Mouse (Mus musculus) heart, postnatal 25 days (tissue): ENCODE results near the gene Tmem116. TPM values are rescaled to one million over a fixed set of nuclear protein-coding genes. Genes with fewer than 3 reads are reported as not detected.
"Not testable (repeated sequence)": the region's sequence is repeated elsewhere in the genome, so short reads cannot be mapped to it uniquely, and the experiment has no call there.

ENCODE experiments used
- DNase-seq: peaks from one replicate; pipeline ENCODE4 v3.0.0; 2022; ENCODE audit warnings: low spot score
- intact Hi-C: fragments of 180-260 bp; cut with DNase I; formaldehyde crosslinking; loops from one replicate; pipeline ENCODE4 v1.15.1; 2025
- total RNA-seq, 2 experiments: library from RNA; stranded (reverse); gene quantifications; 2 replicates each; pipeline ENCODE4 v1.2.3; 2021

The Tmem116 gene
- total RNA-seq, 2 experiments from 2014 or later: 8.2 to 10.1 TPM

GRCm38 (mm10) chr5:121461339-121462170 is 9.9 kb downstream of the Tmem116 start:
- DNase-seq: no peak

GRCm38 (mm10) chr5:121462171-121462502 is 10.4 kb downstream of the Tmem116 start:
- DNase-seq: no peak
- intact Hi-C loops: no loop called here

More at GRCm38 (mm10) chr5:121461339-121462170, 9.9 kb downstream of the Tmem116 start:
- intact Hi-C loops: no loop called here

GRCm38 (mm10) chr5:121462967-121463366 is 11.3 kb downstream of the Tmem116 start:
- intact Hi-C loops: no loop called here
- DNase-seq: no peak

- no peak for DNase-seq
- intact Hi-C loops: no loop called here
Measured at GRCm38 (mm10) chr5:121463601-121464250, 12.0 kb downstream of the Tmem116 start.

- intact Hi-C loops: no loop called here
- DNase-seq: no peak
Measured at GRCm38 (mm10) chr5:121469566-121469965, 17.9 kb downstream of the Tmem116 start.

- intact Hi-C loops: no loop called here
- DNase-seq: no peak
Measured at GRCm38 (mm10) chr5:121472411-121472810, 20.7 kb downstream of the Tmem116 start.

GRCm38 (mm10) chr5:121474610-121475009 is 22.9 kb downstream of the Tmem116 start:
- no peak for DNase-seq
- intact Hi-C loops: loop anchor here (5.0 kb wide), 1 partner anchor 32 kb away; no protein-coding TSS in a partner anchor

GRCm38 (mm10) chr5:121476040-121476439 is 24.3 kb downstream of the Tmem116 start:
- no peak for DNase-seq
- intact Hi-C loops: loop anchor here (2.0 to 5.0 kb wide), 2 partner anchors 25 to 34 kb away; partner anchors contain the start of gene Tmem116

GRCm38 (mm10) chr5:121477680-121478079 is 26.0 kb downstream of the Tmem116 start:
- intact Hi-C loops: loop anchor here (2.0 to 5.0 kb wide), 2 partner anchors 27 to 35 kb away; partner anchors contain the start of gene Tmem116
- no peak for DNase-seq

GRCm38 (mm10) chr5:121484801-121485200 is 33.1 kb downstream of the Tmem116 start:
- no peak for DNase-seq
- intact Hi-C loops: no loop called here

GRCm38 (mm10) chr5:121493305-121493704 is 41.6 kb downstream of the Tmem116 start:
- intact Hi-C loops: no loop called here
- DNase-seq: no peak

- intact Hi-C loops: no loop called here
- DNase-seq: no peak
Measured at GRCm38 (mm10) chr5:121500719-121501118, 49.0 kb downstream of the Tmem116 start.

- DNase-seq, intact Hi-C loops: not testable (repeated sequence)
Measured at GRCm38 (mm10) chr5:121501424-121501996, 49.8 kb downstream of the Tmem116 start.

GRCm38 (mm10) chr5:121503231-121503630 is 51.5 kb downstream of the Tmem116 start, which contains the start of gene Adam1b:
TSS of gene Adam1b (minus strand) at chr5:121503435.
- intact Hi-C loops: no loop called here
- no peak for DNase-seq

- DNase-seq: no peak
- intact Hi-C loops: no loop called here
Measured at GRCm38 (mm10) chr5:121506846-121507245, 55.2 kb downstream of the Tmem116 start.

- intact Hi-C loops: no loop called here
- no peak for DNase-seq
Measured at GRCm38 (mm10) chr5:121510009-121510408, 58.3 kb downstream of the Tmem116 start.

- no peak for DNase-seq
- intact Hi-C loops: no loop called here
Measured at GRCm38 (mm10) chr5:121518983-121519382, 67.3 kb downstream of the Tmem116 start.

- intact Hi-C loops: not testable (repeated sequence)
Measured at GRCm38 (mm10) chr5:121519758-121520157, 68.1 kb downstream of the Tmem116 start.

GRCm38 (mm10) chr5:121525774-121526450 is 74.2 kb downstream of the Tmem116 start:
- intact Hi-C loops: no loop called here
- peak; percentile 13 for DNase-seq

More at GRCm38 (mm10) chr5:121519758-121520157, 68.1 kb downstream of the Tmem116 start:
- DNase-seq: not testable (repeated sequence)

- DNase-seq: no peak
- intact Hi-C loops: no loop called here
Measured at GRCm38 (mm10) chr5:121526526-121526925, 74.8 kb downstream of the Tmem116 start.
